Mouse (Mus musculus) spleen, postnatal 10 days (tissue): ENCODE data around the gene 1700024G13Rik.
"Not testable (repeated sequence)": the region's sequence is repeated elsewhere in the genome, so short reads cannot be mapped to it uniquely, and the experiment has no call there.

Experiments
- DNase-seq, 2 experiments: peaks; one replicate each; pipeline ENCODE4 v3.0.0; 2021 to 2022; ENCODE audit warnings: low spot score in 2 of 2

1700024G13Rik gene

DNA sequence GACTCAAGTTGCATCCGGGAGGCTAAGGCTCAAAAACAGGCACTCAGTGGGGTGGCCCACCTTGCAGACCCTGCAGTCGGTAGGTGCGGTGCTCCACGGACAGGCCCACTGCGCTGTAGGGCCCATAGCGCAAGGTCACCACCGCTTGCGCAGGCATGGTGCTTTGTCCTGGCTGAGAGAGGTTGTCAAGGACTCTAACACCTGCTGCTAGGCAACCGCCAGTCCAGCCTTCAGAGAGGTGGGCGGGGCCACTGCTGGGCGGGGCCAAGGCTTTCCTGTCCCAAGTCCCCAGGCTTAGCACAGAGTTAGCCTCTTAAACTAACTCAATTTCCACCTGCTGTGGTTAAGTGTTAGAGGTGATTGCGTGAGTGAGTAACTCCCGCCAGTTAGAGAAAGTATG is at the start of gene 1700024G13Rik:
TSS of gene 1700024G13Rik (minus strand) at position 196 of the 400 bp plus-strand sequence.
- peak in 1 of 2 experiments; percentile 35 for DNase-seq

- DNase-seq = peak in 1 of 2 experiments; percentile 7
Observed at GRCm38 (mm10) chr14:32437352-32437793, 49.2 kb upstream of the 1700024G13Rik start.

- DNase-seq = no peak
Observed at GRCm38 (mm10) chr14:32429030-32429602, 40.9 kb upstream of the 1700024G13Rik start.

GRCm38 (mm10) chr14:32423946-32424345 is 35.8 kb upstream of the 1700024G13Rik start:
- no peak for DNase-seq

GRCm38 (mm10) chr14:32418747-32419146 is 30.6 kb upstream of the 1700024G13Rik start:
- no peak for DNase-seq

- no peak for DNase-seq
Observed at GRCm38 (mm10) chr14:32412075-32412474, 23.9 kb upstream of the 1700024G13Rik start.

DNA sequence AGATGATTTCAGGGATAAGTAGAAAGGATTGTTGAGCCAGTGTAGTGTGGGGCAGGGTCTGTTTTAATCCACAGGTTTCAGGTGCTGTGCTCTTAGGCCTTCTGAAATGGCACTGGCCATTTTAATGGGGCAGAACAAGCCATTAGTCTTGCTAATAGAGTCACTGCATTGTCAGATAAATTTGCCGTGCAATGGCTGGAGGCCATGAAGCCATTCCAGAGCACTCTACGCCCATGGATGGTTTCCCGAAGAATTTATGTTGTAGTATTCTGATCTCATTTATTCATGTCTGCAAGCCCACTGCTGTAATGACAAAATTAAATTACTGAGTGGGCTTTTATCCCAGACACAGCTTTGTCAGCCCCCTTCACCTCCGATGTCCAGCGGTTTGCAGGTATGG is 21.9 kb upstream of the 1700024G13Rik start:
- no peak for DNase-seq

DNA sequence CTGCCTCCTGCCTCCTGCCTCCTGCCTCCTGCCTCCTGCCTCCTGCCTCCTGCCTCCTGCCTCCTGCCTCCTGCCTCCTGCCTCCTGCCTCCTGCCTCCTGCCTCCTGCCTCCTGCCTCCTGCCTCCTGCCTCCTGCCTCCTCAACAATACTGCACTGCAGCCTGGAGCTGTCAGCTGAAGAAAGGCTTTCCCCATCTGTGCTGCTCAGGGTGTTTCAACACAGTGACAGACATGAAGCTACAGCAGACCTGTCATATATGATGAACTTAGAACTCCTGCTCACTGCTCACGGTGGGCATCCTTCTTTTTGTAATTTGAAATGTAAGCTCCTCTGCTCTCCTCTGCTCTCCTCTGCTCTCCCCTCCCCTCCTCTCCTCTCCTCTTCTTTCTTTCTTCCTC is 17.2 kb upstream of the 1700024G13Rik start:
- DNase-seq = not testable (repeated sequence)

DNA sequence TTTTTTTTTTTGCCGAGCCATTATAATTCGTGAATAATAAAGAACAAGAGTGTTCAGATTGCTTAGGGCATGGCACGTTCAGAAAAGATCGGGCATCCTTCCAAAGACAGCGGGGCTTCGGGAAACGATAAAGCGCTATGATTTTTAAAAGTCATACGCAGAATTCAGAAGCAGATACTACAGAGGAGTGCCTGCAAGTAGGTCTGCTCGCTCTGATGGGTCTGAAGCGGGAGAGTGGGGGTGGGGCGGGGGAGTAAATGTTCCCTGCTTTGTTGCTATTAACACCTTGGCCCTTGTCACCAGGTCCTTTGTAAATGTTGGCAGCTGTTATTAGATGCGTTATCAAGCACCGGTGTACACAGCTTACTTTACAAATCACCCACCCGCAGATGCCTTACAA is 6.6 kb downstream of the 1700024G13Rik start:
- no peak for DNase-seq

DNA sequence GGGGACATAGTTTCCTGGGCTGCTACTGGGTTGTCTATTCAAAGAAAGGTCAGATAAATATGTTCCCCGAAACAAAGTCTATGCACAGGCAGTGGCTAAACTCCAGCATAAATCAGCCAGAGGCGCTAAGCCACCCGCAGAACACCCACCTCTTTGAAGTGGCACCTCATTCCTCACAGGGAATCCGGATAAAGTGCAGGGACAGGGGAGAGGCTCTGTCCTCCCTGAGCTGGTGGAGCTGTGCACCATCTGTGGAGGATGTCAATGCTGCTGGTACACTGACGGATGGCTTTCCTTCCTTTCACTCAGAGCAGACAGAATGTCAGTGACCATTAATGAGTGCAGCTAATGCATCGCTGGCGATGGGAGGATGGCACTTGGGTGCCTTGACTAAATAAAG is 7.1 kb downstream of the 1700024G13Rik start:
- DNase-seq = no peak

- no peak for DNase-seq
Observed at GRCm38 (mm10) chr14:32380099-32380480, 8.1 kb downstream of the 1700024G13Rik start.

- DNase-seq = no peak
Observed at GRCm38 (mm10) chr14:32379395-32380098, 8.6 kb downstream of the 1700024G13Rik start.

DNA sequence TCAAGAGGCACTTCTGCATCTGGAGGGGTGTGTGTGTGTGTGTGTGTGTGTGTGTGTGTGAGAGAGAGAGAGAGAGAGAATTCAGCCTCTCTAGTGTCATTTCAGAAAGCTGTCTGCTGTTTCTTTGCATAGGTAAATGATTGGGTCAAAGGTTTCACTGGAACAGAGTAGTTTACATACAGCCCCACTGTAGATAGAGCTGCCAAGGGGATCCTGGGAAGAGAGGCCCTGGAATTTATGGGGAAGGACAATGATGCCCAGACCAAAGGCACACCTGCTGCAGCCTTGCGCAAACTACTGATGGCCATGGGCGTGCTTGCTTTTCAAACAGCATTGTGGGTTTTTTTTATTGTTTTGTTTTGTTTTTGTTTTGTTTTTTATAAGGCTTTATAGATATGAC is 15.7 kb downstream of the 1700024G13Rik start:
- DNase-seq = no peak

- no peak for DNase-seq
Observed at GRCm38 (mm10) chr14:32369756-32370155, 18.4 kb downstream of the 1700024G13Rik start.

GRCm38 (mm10) chr14:32364359-32364758 is 23.8 kb downstream of the 1700024G13Rik start:
- no peak for DNase-seq

GRCm38 (mm10) chr14:32351181-32351920 is 36.8 kb downstream of the 1700024G13Rik start:
- not testable (repeated sequence) for DNase-seq

GRCm38 (mm10) chr14:32347307-32347706 is 40.9 kb downstream of the 1700024G13Rik start:
- DNase-seq = no peak

DNA sequence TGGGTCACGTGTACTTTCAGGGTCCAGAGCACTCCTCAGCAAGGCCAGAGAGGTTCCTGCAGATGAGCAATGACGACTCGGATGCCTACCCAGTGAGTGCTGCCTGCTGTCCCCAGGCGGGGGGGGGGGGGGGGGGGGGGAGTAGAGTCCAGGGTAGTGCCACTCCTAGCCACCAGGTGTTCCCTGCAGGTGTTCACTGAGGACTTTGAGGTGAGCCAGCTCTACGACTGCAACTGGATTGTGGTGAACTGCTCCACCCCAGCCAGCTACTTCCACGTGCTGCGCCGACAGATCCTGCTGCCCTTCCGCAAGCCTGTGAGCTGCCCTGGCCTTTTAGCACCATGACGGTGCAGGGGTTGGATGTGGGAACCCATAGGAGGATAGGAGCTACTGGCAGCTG is 43.5 kb downstream of the 1700024G13Rik start:
- no peak for DNase-seq

GRCm38 (mm10) chr14:32344176-32344575 is 44.0 kb downstream of the 1700024G13Rik start:
- DNase-seq = no peak

DNA sequence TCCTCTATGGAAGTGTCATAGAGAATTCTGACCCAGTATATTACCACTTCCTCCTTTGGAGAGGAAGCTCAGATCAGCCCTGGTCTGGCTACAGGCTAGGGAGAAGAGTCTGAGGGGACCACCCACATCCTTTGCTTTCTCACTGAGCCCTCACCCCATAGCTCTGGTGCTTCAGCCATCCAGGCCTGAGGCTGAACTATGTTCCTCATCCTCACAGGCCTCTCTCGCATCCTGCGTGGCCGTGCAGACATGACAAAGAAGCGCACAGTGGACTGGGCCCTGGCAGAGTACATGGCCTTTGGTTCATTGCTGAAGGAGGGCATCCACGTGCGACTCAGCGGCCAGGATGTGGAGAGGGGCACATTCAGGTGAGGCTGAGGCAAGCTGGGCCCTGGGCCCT is 46.4 kb downstream of the 1700024G13Rik start:
- no peak for DNase-seq

DNA sequence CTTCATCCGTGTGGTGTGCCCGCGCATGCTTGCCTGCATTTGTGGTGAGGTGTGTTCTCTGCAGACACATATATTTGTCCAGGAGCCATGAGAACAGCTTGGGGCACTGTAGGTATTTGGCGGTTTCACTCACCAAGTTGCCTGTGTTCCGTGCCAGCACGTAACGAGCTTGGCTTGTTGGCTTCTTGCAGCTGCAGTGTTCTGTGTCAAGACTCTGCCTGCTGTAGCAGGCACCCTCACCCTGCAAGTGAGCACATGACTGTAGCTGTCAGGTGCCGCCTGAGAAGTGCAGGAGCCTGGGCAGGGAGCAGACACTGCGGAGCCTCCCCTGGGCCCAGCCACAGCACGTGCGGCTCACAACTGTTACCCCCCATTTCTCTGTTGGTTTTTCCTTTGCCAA is 51.6 kb downstream of the 1700024G13Rik start:
- DNase-seq = no peak

- DNase-seq = no peak
Observed at GRCm38 (mm10) chr14:32336021-32336420, 52.2 kb downstream of the 1700024G13Rik start.
